Mouse (Mus musculus) forebrain, embryonic 11.5 days (tissue): ENCODE results near the gene Olfm4. TPM values are rescaled to one million over a fixed set of nuclear protein-coding genes. Genes with fewer than 3 reads are reported as not detected.
A peak's percentile ranks its signal among the peaks of the same experiment; 100 is the strongest.

ENCODE experiments used
- ATAC-seq: fragments of 200-750 bp; cut with Nextera tagmentation; replicated peaks from 2 replicates; pipeline ENCODE4 v1.8.0; 2017; ENCODE audit warnings: moderate TSS enrichment; ENCODE audit not compliant: low FRiP score
- DNase-seq: peaks from one replicate; pipeline ENCODE4 v3.0.0-alpha.2; 2017; ENCODE audit warnings: low spot score
- H3K27ac ChIP-seq: fragments of 300-500 bp; sonication (generic); 2 replicates; pipeline ENCODE4 v1.5.1; 2014; ENCODE audit warnings: low read depth, low read length
- H3K27me3 ChIP-seq: fragments of 300-500 bp; sonication (generic); 2 replicates; pipeline ENCODE4 v1.6.1; 2014; ENCODE audit warnings: mild to moderate bottlenecking, low read length, mixed read lengths; ENCODE audit not compliant: control insufficient read depth, insufficient read depth
- H3K36me3 ChIP-seq: fragments of 300-500 bp; sonication (generic); 2 replicates; pipeline ENCODE4 v1.6.1; 2014; ENCODE audit warnings: mild to moderate bottlenecking, low read length, moderate library complexity, mixed read lengths; ENCODE audit not compliant: control insufficient read depth, insufficient read depth
- H3K4me1 ChIP-seq: fragments of 300-500 bp; sonication (generic); replicated peaks from 2 replicates; pipeline ENCODE4 v1.6.1; 2014; ENCODE audit warnings: low read length, mixed read lengths; ENCODE audit not compliant: control insufficient read depth, insufficient read depth
- H3K4me2 ChIP-seq: fragments of 300-500 bp; sonication (generic); 2 replicates; pipeline ENCODE4 v1.6.1; 2014; ENCODE audit warnings: low read depth, mild to moderate bottlenecking, low read length, moderate library complexity, mixed read lengths; ENCODE audit not compliant: severe bottlenecking
- H3K4me3 ChIP-seq: fragments of 300-500 bp; sonication (generic); 2 replicates; pipeline ENCODE4 v1.5.1; 2014; ENCODE audit warnings: low read depth, low read length
- H3K9ac ChIP-seq: fragments of 300-500 bp; sonication (generic); 2 replicates; pipeline ENCODE4 v1.6.1; 2014; ENCODE audit warnings: low read length
- H3K9me3 ChIP-seq: fragments of 300-500 bp; sonication (generic); 2 replicates; pipeline ENCODE4 v1.6.1; 2016; ENCODE audit warnings: low read length, mixed read lengths; ENCODE audit not compliant: control insufficient read depth
- WGBS: fragments of 180-500 bp; shearing (Covaris S2); extraction: QIAGEN DNeasy Blood & Tissue Kit; methylation state at CpG from one replicate; pipeline ENCODE4 v1.1.7; 2014; 5-methylcytosine and 5-hydroxymethylcytosine counted together
- polyA plus RNA-seq: library from polyadenylated mRNA; unstranded; fragments of >200 nt; fragmentation: Nextera tagmentation; extraction: Ambion mirVana; gene quantifications from 2 replicates; pipeline ENCODE4 v1.2.1, GENCODE M21; 2014

The Olfm4 gene
- polyA plus RNA-seq, 1 experiment from 2014 or later = 0.59 TPM

DNA sequence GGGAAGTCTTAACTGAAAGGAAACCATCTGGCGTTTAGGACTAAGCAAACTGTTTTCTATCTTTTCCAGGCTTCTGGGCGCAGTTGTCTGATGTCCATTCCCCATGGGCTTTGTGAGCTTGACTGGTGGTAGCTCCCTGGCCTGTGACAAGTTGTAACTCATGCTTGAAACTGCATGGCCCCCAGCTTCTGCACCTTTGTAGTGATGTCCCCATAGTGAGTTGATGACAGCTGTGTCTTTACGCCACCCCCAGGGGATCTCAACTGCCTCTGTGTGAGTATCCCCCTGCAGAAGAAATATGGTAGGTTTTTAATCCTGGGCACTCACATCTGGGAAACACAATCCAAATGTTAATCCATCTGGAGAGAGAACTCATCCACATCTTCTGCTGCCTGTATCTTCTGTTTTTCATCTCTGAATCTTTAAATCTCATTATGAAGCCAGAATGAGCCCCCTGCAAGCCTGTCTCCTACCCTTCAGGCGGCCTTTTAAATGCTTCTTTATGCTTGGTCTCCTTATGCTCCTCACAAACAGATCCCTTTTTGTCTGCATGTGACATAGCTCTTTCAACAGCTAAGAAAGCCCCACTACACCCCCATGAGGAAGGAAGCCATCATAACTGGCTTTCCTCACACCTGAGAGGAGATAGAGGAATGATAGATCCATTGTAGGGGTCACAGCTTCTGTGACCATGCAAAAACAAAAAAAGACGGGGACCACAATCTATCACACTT, 63.7 kb downstream of the Olfm4 start:
- H3K36me3 ChIP-seq = no peaks in the 10 kb centered on the region
- no peak overlapping the region for H3K27ac ChIP-seq
- ATAC-seq = no peak
- no peak overlapping the region for H3K4me3 ChIP-seq
- H3K4me1 ChIP-seq = no peaks in the 10 kb centered on the region
- H3K9ac ChIP-seq = no peak overlapping the region
- no peak overlapping the region for H3K4me2 ChIP-seq
- WGBS = 67% methylated on average over 5 of the region's 5 CpGs
- no peak for DNase-seq
- no peaks in the 10 kb centered on the region for H3K27me3 ChIP-seq
- H3K9me3 ChIP-seq = no peaks in the 10 kb centered on the region

DNA sequence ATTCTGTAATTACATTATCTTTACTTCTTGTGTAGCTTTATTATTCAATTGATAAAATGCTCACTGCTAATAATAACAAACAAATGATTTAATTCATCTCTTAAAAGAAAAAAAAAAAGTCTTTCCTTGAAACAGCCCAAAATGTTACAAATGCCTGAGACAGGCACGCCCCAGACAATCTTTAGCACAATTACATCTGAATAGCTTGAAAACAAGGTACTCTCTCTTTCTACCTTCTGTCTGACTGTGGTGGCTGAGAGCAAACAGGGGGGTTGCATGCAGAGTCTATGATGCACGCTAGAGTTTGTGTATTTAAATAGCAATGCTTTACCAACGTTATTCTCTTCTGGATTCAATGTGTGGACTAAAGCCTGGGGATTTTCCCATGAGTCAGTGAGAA, 71.8 kb downstream of the Olfm4 start:
- DNase-seq (no peak), ATAC-seq (no peak)
- Histone ChIP-seq H3K9me3 (no peaks in the 10 kb centered on the region), H3K4me3 (no peak overlapping the region), H3K27me3 (no peaks in the 10 kb centered on the region), H3K9ac (no peak overlapping the region), H3K36me3 (no peaks in the 10 kb centered on the region), H3K4me2 (no peak overlapping the region), H3K4me1 (no peaks in the 10 kb centered on the region), H3K27ac (no peak overlapping the region)
- WGBS = 72% methylated on average over 3 of the region's 3 CpGs

DNA sequence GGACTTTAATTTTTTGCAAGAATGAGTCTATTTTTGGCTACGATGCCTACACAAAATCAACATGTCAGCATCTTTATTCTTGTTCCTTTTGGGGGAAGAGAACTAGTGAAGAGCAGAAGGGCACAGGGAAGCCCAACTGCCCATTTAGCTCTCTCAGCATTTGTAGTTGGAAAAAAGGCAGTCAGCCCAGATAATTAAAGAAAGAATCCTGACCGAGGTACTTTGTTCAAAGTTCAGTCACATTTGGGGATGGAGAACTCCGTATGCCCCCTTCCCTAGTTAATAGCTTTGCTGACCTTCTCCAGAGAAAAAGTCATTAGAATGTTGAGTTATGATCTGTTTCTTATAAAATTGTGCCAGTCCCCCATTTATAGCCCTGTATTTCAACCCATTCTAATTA, 77.8 kb downstream of the Olfm4 start:
- 83% methylated on average over 3 of the region's 3 CpGs for WGBS
- Histone ChIP-seq H3K4me3 (no peak overlapping the region), H3K36me3 (no peaks in the 10 kb centered on the region), H3K4me1 (no peaks in the 10 kb centered on the region), H3K9ac (no peak overlapping the region), H3K9me3 (no peaks in the 10 kb centered on the region), H3K4me2 (no peak overlapping the region), H3K27ac (no peak overlapping the region), H3K27me3 (no peaks in the 10 kb centered on the region)
- ATAC-seq = no peak
- no peak for DNase-seq

DNA sequence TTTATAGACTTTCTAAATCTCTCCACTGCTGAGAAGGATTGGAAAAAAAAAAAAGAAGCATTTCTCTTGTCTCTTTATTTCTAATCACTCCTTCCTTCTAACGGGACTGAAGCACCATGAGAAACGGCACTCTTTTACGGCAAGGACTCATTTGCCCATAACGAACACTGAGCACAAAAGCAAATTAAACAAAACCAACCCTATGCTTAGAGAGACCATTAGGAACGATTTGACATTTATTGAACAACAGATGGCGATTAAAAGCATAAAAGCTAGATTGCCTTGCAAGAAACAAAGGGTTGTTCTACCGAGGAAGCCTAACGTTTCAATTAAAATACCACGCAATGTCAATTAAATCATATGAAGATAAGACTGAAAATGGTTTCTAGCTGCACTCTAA, 79.0 kb downstream of the Olfm4 start:
- ATAC-seq (no peak), DNase-seq (no peak)
- no peaks in the 10 kb centered on the region for H3K27me3 ChIP-seq

DNA sequence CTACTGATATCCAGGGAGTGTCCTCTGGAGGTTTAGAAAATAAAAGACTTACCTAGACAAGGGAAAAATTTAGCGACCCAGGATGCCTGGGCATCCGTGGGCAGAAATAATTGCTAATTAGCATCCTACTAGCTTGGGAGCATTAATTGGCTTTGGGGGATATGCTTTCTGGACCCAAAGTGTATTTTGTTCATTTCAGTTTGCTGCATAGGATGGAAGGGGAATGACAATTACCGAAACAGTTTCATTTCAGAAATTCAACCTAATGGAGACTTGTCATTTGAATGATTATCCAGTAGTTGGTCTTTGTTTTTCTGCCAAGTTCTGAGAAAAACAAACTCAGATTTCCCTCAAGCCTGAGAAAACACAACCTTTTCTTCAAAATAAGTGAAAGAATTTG, 86.7 kb downstream of the Olfm4 start:
- WGBS = 53% methylated on average over 3 of the region's 3 CpGs
- no peak overlapping the region for H3K9ac ChIP-seq
- DNase-seq (no peak), ATAC-seq (peak; percentile 42; the same call in 1 of the 2 replicates)
- H3K4me2 ChIP-seq = no peak overlapping the region
- H3K36me3 ChIP-seq = no peaks in the 10 kb centered on the region
- no peaks in the 10 kb centered on the region for H3K4me1 ChIP-seq
- H3K27ac ChIP-seq = no peak overlapping the region
- H3K27me3 ChIP-seq = no peaks in the 10 kb centered on the region
- no peak overlapping the region for H3K4me3 ChIP-seq
- H3K9me3 ChIP-seq = no peaks in the 10 kb centered on the region

More for the DNA sequence above, 79.0 kb downstream of the Olfm4 start:
- no peak overlapping the region for H3K4me3 ChIP-seq
- no peak overlapping the region for H3K27ac ChIP-seq
- no peaks in the 10 kb centered on the region for H3K4me1 ChIP-seq
- WGBS = 43% methylated on average over 9 of the region's 9 CpGs
- H3K4me2 ChIP-seq = no peak overlapping the region
- no peaks in the 10 kb centered on the region for H3K9me3 ChIP-seq
- H3K9ac ChIP-seq = no peak overlapping the region
- H3K36me3 ChIP-seq = no peaks in the 10 kb centered on the region

Other genes with a start within 250 kb of the Olfm4 start
- 11.4 and 13.7 TPM in 2 replicates for gene Pcdh8, start 212.8 kb upstream of the Olfm4 start, polyA plus RNA-seq